Mouse (Mus musculus): ENCODE results near the gene Gm39566. TPM values are rescaled to one million over a fixed set of nuclear protein-coding genes. Genes with fewer than 3 reads are reported as not detected.
"Not testable (repeated sequence)": the region's sequence is repeated elsewhere in the genome, so short reads cannot be mapped to it uniquely, and the experiment has no call there.

The Gm39566 gene
- polyA plus RNA-seq (2015; fragmentation: Nextera tagmentation; extraction: Ambion mirVana) = not detected in 2 replicates

- no peaks in the 10 kb centered on the region for H3K9me3 ChIP-seq
- no peaks in the 10 kb centered on the region for H3K36me3 ChIP-seq (replicated peaks)
- 66% methylated on average over 10 of the region's 10 CpGs for WGBS
- no peaks in the 10 kb centered on the region for H3K27me3 ChIP-seq (replicated peaks)
- H3K27ac ChIP-seq = no peak within 1 kb of the TSS
- no peak within 1 kb of the TSS for H3K9ac ChIP-seq
- H3K4me3 ChIP-seq = no peak within 1 kb of the TSS
- H3K4me2 ChIP-seq = no peak within 1 kb of the TSS
- H3K4me1 ChIP-seq = no peaks in the 10 kb centered on the region
- no peak for ATAC-seq (replicated peaks)
Measured at GRCm38 (mm10) chr11:69815155-69815554, at the start of gene Gm39566. TSS of gene Gm39566 (minus strand) at chr11:69815298.

- H3K4me2 ChIP-seq = no peak overlapping the region
- no peaks in the 10 kb centered on the region for H3K36me3 ChIP-seq (replicated peaks)
- H3K27ac ChIP-seq = no peak overlapping the region
- H3K27me3 ChIP-seq (replicated peaks) = peaks cover 2% of the 10 kb centered on the region; the same call in 1 of the 2 replicates
- H3K9me3 ChIP-seq = no peaks in the 10 kb centered on the region
- H3K4me3 ChIP-seq = no peak overlapping the region
- no peak overlapping the region for H3K9ac ChIP-seq
- no peak for ATAC-seq (replicated peaks)
- 53% methylated on average over 8 of the region's 8 CpGs for WGBS
- H3K4me1 ChIP-seq = no peaks in the 10 kb centered on the region
Measured at GRCm38 (mm10) chr11:69864138-69864860, 49.2 kb upstream of the Gm39566 start.

GRCm38 (mm10) chr11:69863729-69864128, 48.6 kb upstream of the Gm39566 start:
- 87% methylated on average over 3 of the region's 3 CpGs for WGBS
- H3K4me3 ChIP-seq; H3K9me3 ChIP-seq; ATAC-seq (replicated peaks); H3K27ac ChIP-seq; H3K36me3 ChIP-seq (replicated peaks); H3K27me3 ChIP-seq (replicated peaks); H3K9ac ChIP-seq; H3K4me1 ChIP-seq; H3K4me2 ChIP-seq: not testable (repeated sequence)

DNA sequence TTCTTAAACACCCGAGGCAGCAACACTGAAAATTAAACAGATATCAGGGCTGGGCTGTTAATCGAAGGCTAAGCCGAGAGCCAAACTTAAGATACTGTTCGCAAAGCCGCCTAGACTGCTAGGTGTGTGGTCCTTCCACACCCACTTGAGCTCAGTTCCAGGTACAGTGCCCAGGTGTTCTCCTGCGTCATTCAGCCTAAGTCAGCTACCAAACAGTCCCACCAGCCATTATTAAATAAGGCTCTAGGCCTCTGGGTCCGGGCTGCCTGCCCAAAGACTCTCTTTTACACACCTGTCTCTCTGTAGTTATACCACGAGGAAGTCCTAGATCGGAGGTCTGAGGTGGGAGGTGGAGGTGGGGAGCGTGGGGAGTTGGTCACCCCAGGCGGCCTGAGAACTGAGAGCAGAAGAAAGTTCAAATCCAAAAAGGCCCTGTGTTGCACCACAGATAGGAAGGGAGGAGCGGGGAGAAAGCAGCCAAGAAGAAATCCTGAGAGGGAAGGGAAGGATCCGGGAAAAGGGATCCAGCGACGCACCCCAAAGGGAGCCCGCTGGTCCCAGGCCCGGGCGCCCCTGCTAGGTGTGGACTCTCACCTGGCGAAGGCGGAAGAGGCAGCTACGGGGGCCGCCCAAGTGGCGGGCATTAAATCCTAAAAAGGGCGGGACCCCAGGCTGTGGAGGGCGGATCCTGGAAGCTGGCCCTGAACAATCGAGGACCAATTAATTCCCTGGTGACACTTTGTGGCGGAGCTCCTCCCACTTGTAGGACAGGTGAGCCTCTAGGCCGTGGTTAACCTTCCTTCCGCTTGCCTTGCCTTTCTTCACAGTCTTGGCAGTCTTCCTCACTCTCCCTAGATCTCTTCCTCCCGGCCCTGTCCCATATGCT, 43.3 kb upstream of the Gm39566 start, which contains the start of gene Tnk1:
Gene Tnk1, minus strand, starts transcription at position 618 of the 886 bp plus-strand sequence.
- no peak within 1 kb of the TSS for H3K27ac ChIP-seq
- 22% methylated on average over 30 of the region's 30 CpGs for WGBS

GRCm38 (mm10) chr11:69855347-69855746, 40.2 kb upstream of the Gm39566 start:
- Histone ChIP-seq H3K4me1 (peaks cover 3% of the 10 kb centered on the region; the same call in 1 of the 2 replicates), H3K4me2 (no peak overlapping the region), H3K27ac (no peak overlapping the region), H3K4me3 (no peak overlapping the region), H3K27me3 (replicated peaks) (peaks cover 12% of the 10 kb centered on the region; the same call in 1 of the 2 replicates), H3K9me3 (no peaks in the 10 kb centered on the region), H3K36me3 (replicated peaks) (peaks cover 12% of the 10 kb centered on the region; the same call in 1 of the 2 replicates), H3K9ac (no peak overlapping the region)
- 15% methylated on average over 16 of the region's 16 CpGs for WGBS
- ATAC-seq (replicated peaks) = no peak

More for the DNA sequence above, 43.3 kb upstream of the Gm39566 start, which contains the start of gene Tnk1:
- H3K9me3 ChIP-seq = no peaks in the 10 kb centered on the region
- H3K4me1 ChIP-seq = no peaks in the 10 kb centered on the region; the same call in 1 of the 2 replicates
- no peak for ATAC-seq (replicated peaks)
- no peak within 1 kb of the TSS for H3K4me2 ChIP-seq
- H3K36me3 ChIP-seq (replicated peaks) = no peaks in the 10 kb centered on the region
- no peak within 1 kb of the TSS for H3K9ac ChIP-seq
- peaks cover 12% of the 10 kb centered on the region; the same call in 1 of the 2 replicates for H3K27me3 ChIP-seq (replicated peaks)
- H3K4me3 ChIP-seq = no peak within 1 kb of the TSS

DNA sequence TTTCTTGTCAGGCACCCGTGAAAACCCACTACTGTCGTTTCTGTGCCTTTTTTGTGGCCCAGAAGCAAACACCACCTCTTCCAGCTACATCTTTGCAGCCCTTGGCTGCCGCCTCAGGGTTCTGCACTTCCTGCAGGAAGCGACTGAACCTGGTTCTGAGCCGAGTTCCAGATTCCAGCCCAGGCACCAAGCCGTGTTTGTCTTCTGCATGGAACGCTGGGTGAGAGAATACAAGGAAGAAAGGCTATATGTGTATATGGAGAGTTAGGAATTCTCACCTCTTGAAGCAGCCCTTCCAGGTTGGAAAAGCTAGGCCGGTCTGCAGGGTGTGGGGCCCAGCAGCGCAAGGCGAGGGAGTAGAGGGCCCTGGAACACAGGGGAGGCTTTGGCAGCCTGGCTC, 39.6 kb upstream of the Gm39566 start:
- ATAC-seq (replicated peaks) = no peak
- peaks cover 13% of the 10 kb centered on the region; the same call in 1 of the 2 replicates for H3K36me3 ChIP-seq (replicated peaks)
- no peak overlapping the region for H3K4me3 ChIP-seq
- H3K4me2 ChIP-seq = no peak overlapping the region
- no peaks in the 10 kb centered on the region for H3K9me3 ChIP-seq
- no peak overlapping the region for H3K27ac ChIP-seq
- WGBS = 88% methylated on average over 10 of the region's 10 CpGs
- H3K4me1 ChIP-seq = peaks cover 4% of the 10 kb centered on the region; the same call in 1 of the 2 replicates
- H3K27me3 ChIP-seq (replicated peaks) = peaks cover 12% of the 10 kb centered on the region; the same call in 1 of the 2 replicates
- H3K9ac ChIP-seq = no peak overlapping the region

GRCm38 (mm10) chr11:69853994-69854393, 38.9 kb upstream of the Gm39566 start:
- Histone ChIP-seq H3K4me1 (peaks cover 4% of the 10 kb centered on the region; the same call in 1 of the 2 replicates), H3K4me2 (no peak overlapping the region), H3K27ac (no peak overlapping the region), H3K36me3 (replicated peaks) (peaks cover 13% of the 10 kb centered on the region; the same call in 1 of the 2 replicates), H3K9ac (no peak overlapping the region), H3K9me3 (no peaks in the 10 kb centered on the region), H3K27me3 (replicated peaks) (peaks cover 8% of the 10 kb centered on the region; the same call in 1 of the 2 replicates), H3K4me3 (no peak overlapping the region)
- no peak for ATAC-seq (replicated peaks)
- 71% methylated on average over 7 of the region's 7 CpGs for WGBS

DNA sequence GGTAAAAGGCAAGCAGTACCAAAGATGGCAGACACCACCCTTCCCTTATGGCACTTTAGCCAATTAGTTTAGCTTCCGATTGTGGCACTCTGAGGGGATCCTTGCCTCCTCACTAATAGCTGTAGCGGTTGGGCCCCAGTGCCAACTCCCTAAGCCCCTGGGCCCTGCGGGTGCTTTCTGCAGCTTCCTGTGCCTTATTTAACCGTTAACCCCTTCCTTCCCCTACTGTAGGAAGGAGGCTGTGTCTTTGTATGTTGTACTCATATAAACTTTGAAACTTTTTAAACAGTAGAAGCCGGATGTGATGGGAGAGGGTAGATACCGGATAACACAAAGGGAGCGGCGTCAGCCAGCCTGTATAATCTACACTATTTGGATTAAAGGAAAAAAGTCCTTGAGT, 35.7 kb upstream of the Gm39566 start:
- Histone ChIP-seq H3K36me3 (replicated peaks) (peaks cover 13% of the 10 kb centered on the region; the same call in 1 of the 2 replicates), H3K4me3 (no peak overlapping the region), H3K4me2 (no peak overlapping the region), H3K27me3 (replicated peaks) (no peaks in the 10 kb centered on the region), H3K9ac (no peak overlapping the region), H3K4me1 (peaks cover 23% of the 10 kb centered on the region), H3K9me3 (no peaks in the 10 kb centered on the region), H3K27ac (no peak overlapping the region)
- ATAC-seq (replicated peaks) = no peak
- WGBS = 73% methylated on average over 8 of the region's 8 CpGs

GRCm38 (mm10) chr11:69849884-69850283, 34.8 kb upstream of the Gm39566 start:
- H3K4me1 ChIP-seq = peaks cover 29% of the 10 kb centered on the region
- H3K9ac ChIP-seq = no peak overlapping the region
- no peak overlapping the region for H3K27ac ChIP-seq
- 94% methylated on average over 15 of the region's 15 CpGs for WGBS
- peaks cover 13% of the 10 kb centered on the region; the same call in 1 of the 2 replicates for H3K36me3 ChIP-seq (replicated peaks)
- no peaks in the 10 kb centered on the region for H3K9me3 ChIP-seq
- ATAC-seq (replicated peaks) = no peak
- H3K4me2 ChIP-seq = no peak overlapping the region
- H3K4me3 ChIP-seq = no peak overlapping the region
- no peaks in the 10 kb centered on the region for H3K27me3 ChIP-seq (replicated peaks)

DNA sequence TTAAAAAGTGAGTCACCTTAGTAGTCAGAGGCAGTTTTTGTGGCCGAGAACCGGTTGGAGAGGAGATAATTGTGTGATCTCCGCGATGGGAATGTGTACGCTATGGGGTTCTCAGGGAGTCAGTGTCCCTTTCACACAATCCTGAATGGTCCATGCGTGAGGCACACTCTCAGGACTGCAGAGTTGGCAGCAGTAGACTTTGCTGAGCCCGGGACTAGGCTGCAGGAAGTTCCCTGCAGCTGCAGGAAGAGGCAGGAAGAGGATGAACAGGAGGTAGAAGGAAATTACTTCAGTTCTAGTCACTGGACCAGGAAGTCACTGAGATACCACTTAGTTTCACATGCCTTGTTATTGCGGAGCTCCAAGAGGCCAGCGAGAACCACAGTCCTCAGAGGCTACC, 34.0 kb upstream of the Gm39566 start:
- Histone ChIP-seq H3K36me3 (replicated peaks) (peaks cover 13% of the 10 kb centered on the region; the same call in 1 of the 2 replicates), H3K4me3 (no peak overlapping the region), H3K9ac (no peak overlapping the region), H3K27me3 (replicated peaks) (no peaks in the 10 kb centered on the region), H3K4me1 (peaks cover 29% of the 10 kb centered on the region), H3K27ac (no peak overlapping the region), H3K9me3 (no peaks in the 10 kb centered on the region), H3K4me2 (no peak overlapping the region)
- WGBS = 93% methylated on average over 9 of the region's 9 CpGs
- no peak for ATAC-seq (replicated peaks)

DNA sequence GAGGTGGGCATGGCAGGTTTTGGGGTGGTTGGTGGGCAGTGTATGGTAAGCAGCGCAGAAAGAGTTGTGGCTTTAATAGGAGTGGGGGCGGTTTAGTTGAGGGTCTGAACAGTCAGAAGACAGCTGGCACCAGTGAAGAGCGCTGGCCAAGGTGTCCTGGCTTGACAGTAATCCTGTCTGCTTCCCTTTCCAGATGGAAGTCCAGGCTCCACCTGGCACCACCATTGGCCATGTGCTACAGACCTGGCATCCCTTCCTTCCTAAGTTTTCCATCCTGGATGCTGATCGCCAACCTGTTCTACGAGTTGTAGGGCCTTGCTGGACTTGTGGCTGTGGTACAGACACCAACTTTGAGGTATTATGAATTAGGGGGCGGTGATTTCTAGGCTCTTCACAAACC, 32.9 kb upstream of the Gm39566 start:
- no peaks in the 10 kb centered on the region for H3K9me3 ChIP-seq
- H3K27me3 ChIP-seq (replicated peaks) = no peaks in the 10 kb centered on the region
- peaks cover 29% of the 10 kb centered on the region for H3K4me1 ChIP-seq
- H3K27ac ChIP-seq = no peak overlapping the region
- no peak for ATAC-seq (replicated peaks)
- H3K4me3 ChIP-seq = peak overlapping the region; percentile 81; the same call in 1 of the 2 replicates
- H3K36me3 ChIP-seq (replicated peaks) = peaks cover 13% of the 10 kb centered on the region; the same call in 1 of the 2 replicates
- H3K9ac ChIP-seq = no peak overlapping the region
- peak overlapping the region; percentile 92 for H3K4me2 ChIP-seq
- WGBS = 98% methylated on average over 6 of the region's 6 CpGs

Data from midbrain, embryonic 15.5 days (tissue).